Mouse (Mus musculus) thymus, postnatal 10 days (tissue): ENCODE measurements around the gene Gm17535.
"Not testable (repeated sequence)": the region's sequence is repeated elsewhere in the genome, so short reads cannot be mapped to it uniquely, and the experiment has no call there.

Source experiments
- DNase-seq, 2 experiments: peaks; one replicate each; pipeline ENCODE4 v3.0.0; 2021; ENCODE audit warnings: low spot score in 2 of 2

The Gm17535 gene

GRCm38 (mm10) chr9:3034299-3034698 lies at the start of gene Gm17535:
Gene Gm17535 (plus strand): TSS chr9:3034599.
- not testable (repeated sequence) for DNase-seq

GRCm38 (mm10) chr9:3000445-3000972 lies 33.9 kb upstream of the Gm17535 start, which contains the start of gene Gm10722:
Gene Gm10722 (plus strand): TSS chr9:3000922.
- DNase-seq = peak in 1 of 2 experiments; percentile 6

GRCm38 (mm10) chr9:3001006-3001405 lies 33.4 kb upstream of the Gm17535 start:
- DNase-seq = peak; percentile 33 to 44

- peak; percentile 99 to 100 for DNase-seq
Observed at GRCm38 (mm10) chr9:3001948-3002659, 32.3 kb upstream of the Gm17535 start.

- DNase-seq = peak in 1 of 2 experiments; percentile 55
Observed at GRCm38 (mm10) chr9:3002794-3003396, 31.5 kb upstream of the Gm17535 start, which contains the start of gene Gm11168. Gene Gm11168 (plus strand): TSS chr9:3003346.

GRCm38 (mm10) chr9:3006179-3006578 lies 28.2 kb upstream of the Gm17535 start:
- not testable (repeated sequence) for DNase-seq

- peak; percentile 85 to 96 for DNase-seq
Observed at GRCm38 (mm10) chr9:3006636-3007035, 27.8 kb upstream of the Gm17535 start.

- DNase-seq = not testable (repeated sequence)
Observed at GRCm38 (mm10) chr9:3007272-3007671, 27.1 kb upstream of the Gm17535 start.

- DNase-seq = not testable (repeated sequence)
Observed at GRCm38 (mm10) chr9:3009331-3009730, 25.1 kb upstream of the Gm17535 start.

GRCm38 (mm10) chr9:3012054-3012621 lies 22.3 kb upstream of the Gm17535 start:
- DNase-seq = not testable (repeated sequence)

GRCm38 (mm10) chr9:3012733-3013279 lies 21.6 kb upstream of the Gm17535 start, which contains the start of gene Gm10721:
Gene Gm10721 (plus strand): TSS chr9:3013140.
- not testable (repeated sequence) for DNase-seq

GRCm38 (mm10) chr9:3015354-3015753 lies 19.0 kb upstream of the Gm17535 start, which contains the start of gene Gm10720:
Gene Gm10720 (plus strand): TSS chr9:3015654.
- not testable (repeated sequence) for DNase-seq

- DNase-seq = peak in 1 of 2 experiments; percentile 33
Observed at GRCm38 (mm10) chr9:3015896-3016295, 18.5 kb upstream of the Gm17535 start.

GRCm38 (mm10) chr9:3017108-3017507 lies 17.3 kb upstream of the Gm17535 start, which contains the start of gene Gm10719:
Gene Gm10719 (plus strand): TSS chr9:3017408.
- not testable (repeated sequence) for DNase-seq

GRCm38 (mm10) chr9:3018944-3019343 lies 15.5 kb upstream of the Gm17535 start:
- DNase-seq = peak in 1 of 2 experiments; percentile 19

- DNase-seq = peak; percentile 73 to 95
Observed at GRCm38 (mm10) chr9:3019835-3020727, 14.3 kb upstream of the Gm17535 start.

GRCm38 (mm10) chr9:3022316-3023008 lies 11.9 kb upstream of the Gm17535 start:
- peak; percentile 84 to 92 for DNase-seq

GRCm38 (mm10) chr9:3023312-3023984 lies 11.0 kb upstream of the Gm17535 start, which contains the start of gene Gm10718:
Gene Gm10718 (plus strand): TSS chr9:3023547.
- DNase-seq = peak; percentile 12 to 38

GRCm38 (mm10) chr9:3023985-3024648 lies 10.3 kb upstream of the Gm17535 start:
- DNase-seq = peak; percentile 65 to 87
